Mouse (Mus musculus) c-Kit-negative CD71-positive TER-119-positive erythroid progenitor cells, embryonic 14.5 days (primary cell): ENCODE data around the gene Espnl.

Source experiments
- DNase-seq: peaks from one replicate; pipeline ENCODE4 v3.0.0-alpha.2; 2013; ENCODE audit warnings: low read depth, low spot score

The Espnl gene

DNA sequence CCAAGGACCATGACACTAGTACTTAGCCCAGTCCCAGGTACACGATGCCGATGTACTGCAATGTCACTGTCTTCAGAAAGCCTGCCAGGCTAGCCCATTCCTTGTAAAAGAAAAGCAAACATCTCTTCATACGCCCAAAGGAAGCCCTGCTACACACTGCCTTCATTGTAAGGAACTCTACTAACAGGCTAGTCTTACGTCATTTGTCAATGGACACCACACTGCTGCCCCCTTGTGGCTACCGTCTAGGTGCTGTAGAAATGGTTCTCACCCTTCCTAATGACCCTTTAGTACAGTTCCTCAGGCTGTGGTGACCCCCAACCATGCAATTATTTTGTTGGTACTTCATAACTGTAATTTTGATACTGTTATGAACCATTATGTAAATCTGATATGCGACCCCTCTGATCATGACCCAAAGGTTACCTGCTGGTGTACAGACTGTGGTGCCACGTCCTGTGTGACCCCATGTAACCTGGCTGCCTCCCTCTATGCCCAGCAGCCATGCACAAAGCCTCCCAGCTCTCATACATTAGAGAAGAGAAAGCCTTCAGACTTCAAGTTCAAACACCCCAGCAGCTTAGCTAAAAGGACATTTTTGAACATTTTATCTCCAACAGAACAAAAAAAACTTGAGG is 58.7 kb downstream of the Espnl start:
- DNase-seq: peak; percentile 69

DNA sequence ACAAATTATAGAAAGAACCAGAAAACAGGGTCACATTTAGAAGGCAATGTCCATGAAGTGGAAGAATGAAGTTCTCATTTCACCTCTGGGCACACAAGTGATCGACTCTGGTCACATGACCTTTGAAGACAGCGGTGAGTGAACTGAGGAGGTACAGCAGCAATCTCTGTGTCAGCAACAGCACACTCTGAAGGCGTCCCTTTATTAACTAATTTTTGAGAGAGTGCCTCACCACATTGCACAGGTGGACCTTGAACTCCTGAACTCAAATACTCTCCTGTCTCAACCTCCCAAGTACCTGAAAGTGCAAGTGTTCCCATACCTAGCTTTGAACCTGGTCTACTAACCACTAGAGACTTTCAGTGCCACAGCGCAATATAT is 59.2 kb downstream of the Espnl start:
- DNase-seq: no peak

DNA sequence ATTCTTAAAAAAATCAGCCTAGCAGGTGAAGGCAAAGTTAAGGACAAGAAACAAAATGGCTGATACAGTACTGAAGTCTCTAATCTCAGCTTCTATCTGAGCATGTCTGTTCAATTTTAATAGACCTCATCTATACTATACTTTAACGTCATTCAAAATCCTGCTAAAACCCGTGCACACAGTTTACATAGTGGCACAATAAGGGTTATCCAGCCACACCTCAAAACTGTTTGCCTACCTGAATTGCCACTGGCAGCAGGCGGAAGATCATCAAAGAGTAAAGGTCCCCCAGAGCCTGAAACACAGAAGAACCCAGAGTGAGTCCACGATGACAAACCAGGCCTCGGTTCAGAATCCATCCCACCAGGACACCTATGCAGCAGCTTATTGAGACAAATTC is 68.5 kb downstream of the Espnl start:
- no peak for DNase-seq

DNA sequence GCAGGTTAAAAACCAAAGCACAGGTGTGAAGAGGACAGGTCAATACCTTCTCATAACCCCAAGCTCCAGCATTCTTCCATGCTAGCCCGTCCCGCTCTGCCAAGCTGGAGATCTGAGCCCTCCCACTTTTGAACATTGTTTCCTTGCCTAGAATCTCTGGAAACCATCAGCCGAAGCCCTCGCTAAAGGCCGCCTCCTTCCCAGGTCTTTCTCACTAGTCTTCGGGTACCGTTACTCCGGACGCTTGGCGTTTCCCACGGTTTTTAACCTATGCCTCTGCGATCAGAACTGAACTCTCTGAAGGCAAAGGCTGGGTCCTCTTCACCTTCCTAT is 76.0 kb downstream of the Espnl start:
- peak; percentile 33 for DNase-seq
